Mouse (Mus musculus) MEL (cell line): ENCODE data around the gene Gprc5b.

Experiments
- CHD1 ChIP-seq: IDR thresholded peaks from 2 replicates; pipeline ENCODE4 v1.6.1; 2012; ENCODE audit warnings: low read depth, mild to moderate bottlenecking, inconsistent platforms, low read length, improper control_type of control experiment
- CHD2 ChIP-seq: IDR thresholded peaks from 2 replicates; pipeline ENCODE4 v1.6.1; 2011; ENCODE audit warnings: low read length, improper control_type of control experiment
- CTCF ChIP-seq, 3 experiments: IDR thresholded peaks in 2 of 3; conservative IDR thresholded peaks in 1 of 3; 2 replicates each; pipeline ENCODE4 v1.5.1; 2011 to 2012; ENCODE audit warnings: low read length in 3 of 3, low read depth in 2 of 3, mild to moderate bottlenecking in 2 of 3, improper control_type of control experiment in 1 of 3, inconsistent platforms in 1 of 3, mixed read lengths in 1 of 3, moderate library complexity in 1 of 3; ENCODE audit not compliant: control insufficient read depth in 1 of 3, insufficient read depth in 1 of 3, poor library complexity in 1 of 3, severe bottlenecking in 1 of 3
- ELF1 ChIP-seq: IDR thresholded peaks from 2 replicates; pipeline ENCODE4 v1.6.1; 2014; ENCODE audit warnings: low read depth, mild to moderate bottlenecking, inconsistent platforms, low read length, improper control_type of control experiment, moderate library complexity
- ETS1 ChIP-seq: IDR thresholded peaks from 2 replicates; pipeline ENCODE4 v1.6.1; 2012; ENCODE audit warnings: low read depth, mild to moderate bottlenecking, inconsistent platforms, low read length, improper control_type of control experiment, moderate library complexity
- HCFC1 ChIP-seq: IDR thresholded peaks from 2 replicates; pipeline ENCODE4 v1.6.1; 2012; ENCODE audit warnings: low read depth, mild to moderate bottlenecking, inconsistent platforms, low read length, improper control_type of control experiment, moderate library complexity
- MEF2A ChIP-seq: IDR thresholded peaks from 2 replicates; pipeline ENCODE4 v1.6.1; 2014; ENCODE audit warnings: low read depth, mild to moderate bottlenecking, inconsistent platforms, low read length, improper control_type of control experiment; ENCODE audit not compliant: poor library complexity, insufficient replicate concordance, severe bottlenecking; ENCODE audit errors: extremely low read depth
- POLR2A ChIP-seq, 2 experiments: IDR thresholded peaks; 2 replicates each; pipeline ENCODE4 v1.6.1; 2011 to 2012; ENCODE audit warnings: low read length in 2 of 2, mild to moderate bottlenecking in 2 of 2, control low read depth in 1 of 2, improper control_type of control experiment in 1 of 2, low read depth in 1 of 2, moderate library complexity in 1 of 2; ENCODE audit not compliant: control insufficient read depth in 1 of 2, insufficient read depth in 1 of 2, poor library complexity in 1 of 2
- ZMIZ1 ChIP-seq: IDR thresholded peaks from 2 replicates; pipeline ENCODE4 v1.6.1; 2012; ENCODE audit warnings: low read depth, mild to moderate bottlenecking, inconsistent platforms, low read length, improper control_type of control experiment, moderate library complexity
- ZNF384 ChIP-seq: IDR thresholded peaks from 2 replicates; pipeline ENCODE4 v1.6.1; 2012; ENCODE audit warnings: low read depth, mild to moderate bottlenecking, inconsistent platforms, low read length, improper control_type of control experiment

DNA sequence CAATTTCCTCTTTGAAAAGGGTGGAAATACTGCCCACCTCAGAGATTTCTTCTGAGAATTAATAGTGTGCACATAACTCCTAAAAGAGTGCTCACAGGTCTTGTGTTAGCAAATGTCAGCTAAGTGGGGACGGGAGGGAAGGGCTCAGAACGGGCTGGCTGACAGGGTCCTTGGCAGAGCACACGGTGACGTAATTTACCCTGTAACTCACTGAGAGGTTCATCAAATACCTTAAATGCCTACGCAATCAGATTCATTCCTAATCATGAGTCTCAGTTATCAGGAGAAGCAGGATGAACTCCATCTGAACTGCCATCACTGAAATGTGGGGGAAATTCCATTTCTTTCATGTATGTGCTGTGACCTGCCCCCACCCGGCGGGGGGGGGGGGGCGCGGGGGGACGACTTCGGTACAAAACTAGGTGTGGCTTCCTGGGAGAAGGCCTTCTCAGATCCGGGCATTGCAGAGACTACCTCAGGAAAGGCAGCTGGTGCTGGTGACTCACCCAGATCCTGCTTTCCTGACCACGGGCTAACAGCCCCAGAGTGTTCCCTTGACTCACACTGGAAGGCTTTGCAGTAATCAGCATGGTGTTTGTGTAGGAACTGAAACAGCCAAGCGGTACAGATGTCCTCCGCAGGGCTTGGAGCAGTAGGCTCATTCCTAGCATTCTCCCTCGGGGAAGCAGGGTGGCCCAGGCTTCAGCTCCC is 65.3 kb downstream of the Gprc5b start:
- no peak for TF ChIP-seq ZMIZ1
- TF ChIP-seq POLR2A (IDR thresholded peaks at IDR 0.05; ENCODE audit: control insufficient read depth in 1 of 2, insufficient read depth in 1 of 2, low read depth in 1 of 2, low read length in 2 of 2, poor library complexity in 1 of 2), result no peak
- TF ChIP-seq HCFC1, result no peak
- TF ChIP-seq MEF2A, result no peak
- no peak for TF ChIP-seq CHD1
- TF ChIP-seq ETS1, result no peak
- no peak for TF ChIP-seq CHD2
- no peak for TF ChIP-seq CTCF (IDR thresholded peaks at IDR 0.05 in 2 of 3, conservative IDR thresholded peaks at IDR 0.05 in 1 of 3; ENCODE audit: control insufficient read depth in 1 of 3, insufficient read depth in 1 of 3, low read depth in 2 of 3, low read length in 3 of 3, poor library complexity in 1 of 3, severe bottlenecking in 1 of 3)
- TF ChIP-seq ELF1, result no peak
- no peak for TF ChIP-seq ZNF384
